Mouse (Mus musculus): ENCODE measurements at regions not wholly inside any gene's neighbourhood (a gene's known extent, or its start where the extent isn't known, plus 50 kb on each side); places are given as distances from the start of the nearest gene placed in this dataset.

DNA sequence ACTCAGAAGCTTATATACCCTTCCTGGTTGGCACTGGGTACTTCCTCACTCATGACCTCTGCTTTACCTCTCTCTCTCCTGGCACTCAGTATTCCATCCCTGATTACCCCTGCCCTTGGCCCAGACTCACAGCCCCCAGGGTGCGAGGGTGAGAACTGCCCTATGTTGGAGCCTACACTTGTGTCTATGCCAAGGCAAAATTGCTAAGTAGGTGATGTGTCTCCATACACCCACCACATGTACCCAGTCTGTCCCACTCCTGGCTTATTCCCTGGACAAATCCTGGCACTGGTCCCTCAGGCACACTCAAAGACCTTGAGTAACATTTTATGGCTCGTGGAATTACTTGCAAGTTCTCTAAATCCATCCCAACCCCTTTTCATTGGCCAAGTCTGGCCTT is 114.5 kb upstream of the Cd180 start:
- no peak for TF ChIP-seq CTCF (conservative IDR thresholded peaks at IDR 0.05)
- H3K27ac ChIP-seq: no peak overlapping the region
- no peak overlapping the region for H3K4me3 ChIP-seq
- DNase-seq (ENCODE audit: low spot score in 2 of 2): no peak

DNA sequence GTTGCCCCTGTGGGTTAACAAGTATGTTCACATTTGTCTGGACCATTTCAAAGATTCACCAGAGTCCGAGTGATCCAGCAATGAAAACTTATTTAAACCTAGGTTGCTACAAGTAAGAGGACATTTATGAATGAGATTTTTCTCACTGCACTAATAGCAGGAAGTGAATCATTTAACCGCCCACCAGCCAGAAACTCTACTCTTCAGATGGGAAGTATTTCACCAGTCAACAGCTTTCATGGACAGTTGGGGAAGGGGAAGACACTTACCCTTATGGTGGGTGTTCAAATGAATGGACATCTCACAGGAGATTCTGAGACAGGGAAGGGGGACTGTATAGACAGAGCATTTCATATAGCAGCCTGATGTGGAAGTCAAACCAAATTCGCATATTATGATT is 113.7 kb upstream of the Cd180 start:
- no peak for DNase-seq (ENCODE audit: low spot score in 2 of 2)
- Histone ChIP-seq H3K27ac (no peak overlapping the region), H3K4me3 (no peak overlapping the region)
- TF ChIP-seq CTCF (conservative IDR thresholded peaks at IDR 0.05): no peak

DNA sequence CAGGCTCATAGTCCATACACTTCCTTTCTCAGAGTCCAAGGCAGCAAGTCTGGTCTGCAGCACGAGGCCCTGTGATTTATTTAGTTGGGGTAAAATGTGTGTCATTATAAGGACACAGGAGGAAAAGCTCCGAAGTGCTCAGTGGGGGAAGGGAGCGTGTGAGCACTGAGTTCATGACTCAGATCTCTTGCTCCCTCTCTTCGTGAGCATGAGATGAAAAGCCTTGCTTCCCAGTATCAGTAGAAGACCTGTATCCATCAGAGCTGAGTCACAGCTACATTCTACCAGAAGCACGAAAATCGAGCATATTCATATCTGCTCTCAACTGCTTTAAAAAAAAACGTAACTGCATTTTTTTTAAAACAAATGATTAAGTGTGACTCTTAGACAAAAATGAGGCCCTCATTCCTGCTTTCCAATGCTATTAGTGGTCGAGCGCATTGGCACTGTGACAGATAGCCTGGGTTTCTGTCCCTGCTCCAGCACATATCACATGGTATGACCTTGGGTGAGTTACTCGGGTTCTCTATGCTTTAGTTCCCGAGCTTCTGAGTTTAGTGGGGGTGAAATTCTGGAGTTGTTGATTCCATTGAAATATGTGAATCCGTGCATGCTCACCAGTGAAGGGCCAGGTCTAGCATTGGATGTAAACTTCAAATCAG is 109.2 kb upstream of the Cd180 start:
- TF ChIP-seq CTCF (conservative IDR thresholded peaks at IDR 0.05): no peak
- no peak for DNase-seq (ENCODE audit: low spot score in 2 of 2)
- H3K4me3 ChIP-seq: no peak overlapping the region
- no peak overlapping the region for H3K27ac ChIP-seq

DNA sequence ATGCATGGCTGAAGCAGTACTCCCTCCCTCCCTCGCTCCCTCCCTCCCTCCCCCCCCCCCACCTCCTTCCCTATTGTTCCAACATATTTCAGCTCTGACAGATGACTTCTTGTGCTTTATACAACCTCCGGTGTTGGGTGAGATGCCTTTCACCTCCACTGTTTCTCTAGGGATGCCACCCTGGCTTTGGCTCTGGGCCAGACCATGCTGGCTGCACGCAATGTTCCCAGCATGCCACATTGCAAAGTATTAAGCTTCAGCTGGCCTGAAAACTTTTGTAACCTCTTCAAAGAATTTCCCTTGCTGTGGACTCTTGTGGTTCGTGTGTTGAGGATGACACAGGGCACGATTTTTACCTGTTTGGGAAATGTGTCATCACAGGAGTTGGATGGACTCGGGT is 107.1 kb upstream of the Cd180 start:
- Histone ChIP-seq H3K27ac (no peak overlapping the region), H3K4me3 (no peak overlapping the region)
- TF ChIP-seq CTCF (conservative IDR thresholded peaks at IDR 0.05): no peak
- DNase-seq (ENCODE audit: low spot score in 2 of 2): no peak

DNA sequence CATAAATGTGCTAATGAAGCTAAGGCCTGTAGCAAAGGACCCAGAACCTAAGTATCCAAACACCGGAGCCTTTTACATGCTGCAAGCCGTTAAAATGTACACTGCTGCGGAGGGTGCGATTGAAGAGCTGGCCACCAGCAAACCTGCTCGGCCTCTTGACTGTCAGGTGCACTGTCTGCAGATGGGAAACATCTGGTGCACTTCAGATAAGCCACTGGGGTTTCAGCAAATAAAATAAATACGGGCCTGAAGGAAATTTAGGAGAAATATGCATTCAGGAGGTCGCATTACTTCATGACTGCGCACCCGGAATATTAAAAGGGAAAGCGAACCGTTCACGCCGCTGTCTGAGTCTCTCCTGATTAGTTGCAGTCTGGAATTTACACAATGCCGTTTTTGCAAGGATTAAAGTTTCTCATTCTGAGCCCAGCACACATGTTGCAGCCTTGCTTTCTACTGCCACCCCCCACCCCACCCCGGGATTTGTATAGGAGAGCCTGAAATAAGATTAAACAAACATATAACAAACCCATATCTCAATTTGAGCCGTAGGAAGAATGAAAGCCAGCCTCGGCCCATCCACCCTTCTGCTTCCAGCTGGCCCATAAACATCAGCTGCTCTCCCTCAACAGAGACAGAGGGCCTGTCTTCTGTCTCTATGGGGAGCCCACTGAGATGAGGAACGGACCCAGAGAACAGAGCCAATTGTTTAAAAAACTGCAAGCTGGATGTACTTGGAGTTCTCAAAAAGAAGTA is 103.5 kb upstream of the Cd180 start:
- TF ChIP-seq CTCF (conservative IDR thresholded peaks at IDR 0.05): no peak
- no peak overlapping the region for H3K4me3 ChIP-seq
- H3K27ac ChIP-seq: peak overlapping the region; percentile 87
- peak; percentile 33 to 65 for DNase-seq (ENCODE audit: low spot score in 2 of 2)

DNA sequence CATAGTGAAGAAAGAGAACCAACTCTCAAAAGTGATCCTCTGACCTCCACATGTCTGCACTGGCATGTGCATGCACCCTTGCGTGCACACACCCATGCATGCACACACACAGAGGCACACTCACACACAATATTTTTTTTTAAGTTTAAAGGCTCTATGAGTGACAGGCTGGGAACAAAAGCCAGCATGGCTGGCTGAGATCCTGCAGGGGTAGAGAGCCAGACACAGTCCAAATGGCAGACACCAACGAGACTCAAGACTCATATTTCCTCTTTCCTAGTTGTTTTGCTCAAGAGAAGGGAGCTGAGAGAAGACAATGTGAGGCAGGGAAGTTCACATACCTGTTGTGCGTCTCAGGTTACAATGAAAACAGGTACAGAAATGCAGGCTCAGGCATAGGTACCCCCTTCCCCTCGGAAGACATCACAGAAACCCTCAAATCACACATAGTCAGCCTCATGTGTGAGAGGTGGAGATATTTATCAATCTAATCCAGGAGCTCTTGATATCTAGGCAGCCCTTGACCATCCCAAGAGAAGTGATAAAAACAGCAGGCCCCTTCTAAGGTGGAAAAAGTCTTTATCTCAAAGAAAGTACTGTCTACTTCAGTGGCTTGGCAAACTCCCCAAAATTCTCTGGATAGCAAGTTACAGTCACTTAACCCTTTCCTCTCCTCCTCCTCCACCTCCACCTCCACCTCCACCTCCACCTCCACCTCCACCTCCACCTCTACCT is 101.4 kb upstream of the Cd180 start:
- Histone ChIP-seq H3K27ac (peak overlapping the region; percentile 87), H3K4me3 (no peak overlapping the region)
- TF ChIP-seq CTCF (conservative IDR thresholded peaks at IDR 0.05): no peak
- no peak for DNase-seq (ENCODE audit: low spot score in 2 of 2)

DNA sequence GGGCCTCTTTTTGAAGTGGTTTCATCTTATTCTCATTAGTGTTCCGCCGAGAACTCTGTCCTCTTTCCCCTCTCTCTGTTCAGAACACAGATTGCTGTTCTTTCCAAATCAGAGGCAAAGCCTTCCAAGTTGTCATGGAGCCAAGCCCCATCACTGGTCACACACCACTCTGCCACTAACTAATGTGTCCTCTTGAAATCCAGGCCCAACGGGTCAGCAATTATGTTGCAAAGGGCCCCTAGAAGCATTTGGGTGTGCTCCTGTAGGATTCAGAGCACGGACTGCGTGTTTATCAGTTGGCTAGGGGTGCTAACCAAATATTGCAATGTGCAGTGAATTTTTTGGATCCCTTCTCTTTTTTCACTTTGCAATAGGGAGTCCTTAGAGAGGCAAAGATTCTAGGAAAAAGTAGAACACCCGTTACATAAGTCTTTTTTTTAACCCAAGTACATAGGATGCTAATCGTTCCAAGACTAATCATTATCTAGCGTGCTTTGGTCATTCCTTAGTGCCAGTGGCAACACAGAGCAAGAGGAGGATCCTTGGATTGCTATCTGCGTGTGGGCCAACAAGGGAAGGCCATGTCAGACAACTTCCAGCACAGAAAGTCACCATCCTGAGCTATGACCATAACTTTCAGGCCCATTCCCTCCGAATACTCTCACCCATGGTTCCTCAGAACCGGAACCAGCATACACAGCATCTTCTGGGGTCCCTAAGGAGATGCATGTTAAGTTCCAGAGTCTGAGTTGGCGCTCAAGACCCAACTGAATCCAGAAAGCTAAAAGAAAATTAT is 99.8 kb upstream of the Cd180 start:
- TF ChIP-seq CTCF (conservative IDR thresholded peaks at IDR 0.05): no peak
- no peak for DNase-seq (ENCODE audit: low spot score in 2 of 2)
- H3K4me3 ChIP-seq: no peak overlapping the region
- H3K27ac ChIP-seq: peak overlapping the region; percentile 69

DNA sequence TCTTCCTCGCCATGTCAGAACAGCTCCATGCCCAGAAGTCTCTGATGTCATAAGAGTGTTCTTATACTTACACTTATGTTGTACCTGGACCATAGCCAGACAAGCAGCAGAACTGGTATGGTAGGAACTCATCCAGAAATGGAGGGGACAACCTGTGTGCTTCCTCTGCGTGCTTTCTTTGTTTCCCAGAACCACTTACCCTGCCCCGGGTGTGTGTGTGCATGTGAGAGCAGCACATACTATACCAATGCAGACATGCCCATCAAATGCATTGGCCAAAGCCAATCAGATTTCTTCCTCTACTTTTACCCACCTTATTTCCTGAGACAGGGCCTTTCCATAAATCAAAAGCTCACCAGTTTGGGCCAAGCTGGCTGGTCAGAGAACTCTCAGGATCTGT is 99.2 kb upstream of the Cd180 start:
- TF ChIP-seq CTCF (conservative IDR thresholded peaks at IDR 0.05): no peak
- no peak for DNase-seq (ENCODE audit: low spot score in 2 of 2)
- Histone ChIP-seq H3K4me3 (no peak overlapping the region), H3K27ac (peak overlapping the region; percentile 69; the same call in 1 of the 2 replicates)

DNA sequence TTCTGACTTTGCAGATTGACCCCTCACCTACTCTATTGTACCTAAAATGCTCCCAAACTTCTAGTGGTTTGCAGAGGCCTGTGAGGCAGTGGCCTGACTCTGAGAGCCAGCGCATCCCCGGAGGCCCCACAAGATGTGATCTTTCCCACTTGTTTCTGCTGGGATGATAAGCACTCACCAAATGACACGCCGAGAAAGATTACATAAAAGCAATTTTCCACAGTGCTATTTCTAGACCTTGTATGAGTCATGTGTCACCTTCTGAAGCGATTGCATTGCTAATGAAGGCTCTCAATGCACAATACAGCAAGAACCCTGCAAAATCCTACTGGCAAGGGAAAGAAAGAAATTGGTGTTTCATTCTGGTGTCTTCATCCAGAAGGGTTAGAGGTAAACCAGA is 97.8 kb upstream of the Cd180 start:
- no peak for TF ChIP-seq CTCF (conservative IDR thresholded peaks at IDR 0.05)
- Histone ChIP-seq H3K27ac (peak overlapping the region; percentile 9; the same call in 1 of the 2 replicates), H3K4me3 (no peak overlapping the region)
- peak in 1 of 2 experiments; percentile 32 for DNase-seq (ENCODE audit: low spot score in 2 of 2)

DNA sequence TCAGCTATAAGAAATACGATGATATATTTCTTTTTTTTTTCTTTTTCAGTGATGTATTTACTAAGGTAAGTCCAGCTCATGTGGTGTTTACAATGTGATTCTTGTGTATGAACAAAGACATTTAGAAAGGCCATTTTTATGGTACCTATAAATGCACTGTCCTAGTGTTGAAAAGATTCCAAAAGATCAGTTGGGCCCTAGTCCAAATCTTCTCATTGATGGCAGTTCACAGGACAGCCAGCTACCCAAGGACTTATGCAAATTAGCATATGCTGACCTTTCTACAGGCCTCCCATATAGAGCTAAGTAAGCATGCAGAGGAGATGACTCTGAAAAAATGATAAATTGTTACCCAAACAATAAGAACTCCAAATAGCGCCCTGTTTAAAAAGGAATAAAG is 97.3 kb upstream of the Cd180 start:
- Histone ChIP-seq H3K4me3 (no peak overlapping the region), H3K27ac (peak overlapping the region; percentile 9; the same call in 1 of the 2 replicates)
- DNase-seq (ENCODE audit: low spot score in 2 of 2): peak in 1 of 2 experiments; percentile 6
- no peak for TF ChIP-seq CTCF (conservative IDR thresholded peaks at IDR 0.05)

DNA sequence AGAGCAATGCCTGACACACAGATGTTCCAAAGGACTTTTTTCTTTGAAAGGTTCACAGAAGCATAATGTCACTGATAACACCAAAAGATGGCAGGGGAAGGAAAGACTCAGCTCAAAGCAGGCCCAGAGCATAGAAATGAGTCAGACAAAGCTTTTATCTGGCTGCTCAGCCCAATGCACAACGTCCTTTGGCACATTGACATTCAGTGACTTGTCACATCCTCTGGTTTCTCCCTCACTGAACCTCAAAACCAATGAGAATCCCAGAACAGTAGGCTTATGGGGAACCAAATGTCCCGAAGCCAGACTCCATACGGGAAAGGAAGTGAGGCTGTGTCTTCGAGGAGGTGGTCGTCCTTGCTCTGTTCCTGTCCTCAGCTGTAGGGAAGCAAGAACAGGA is 95.2 kb upstream of the Cd180 start:
- no peak for TF ChIP-seq CTCF (conservative IDR thresholded peaks at IDR 0.05)
- Histone ChIP-seq H3K27ac (peak overlapping the region; percentile 39; the same call in 1 of the 2 replicates), H3K4me3 (no peak overlapping the region)
- no peak for DNase-seq (ENCODE audit: low spot score in 2 of 2)

DNA sequence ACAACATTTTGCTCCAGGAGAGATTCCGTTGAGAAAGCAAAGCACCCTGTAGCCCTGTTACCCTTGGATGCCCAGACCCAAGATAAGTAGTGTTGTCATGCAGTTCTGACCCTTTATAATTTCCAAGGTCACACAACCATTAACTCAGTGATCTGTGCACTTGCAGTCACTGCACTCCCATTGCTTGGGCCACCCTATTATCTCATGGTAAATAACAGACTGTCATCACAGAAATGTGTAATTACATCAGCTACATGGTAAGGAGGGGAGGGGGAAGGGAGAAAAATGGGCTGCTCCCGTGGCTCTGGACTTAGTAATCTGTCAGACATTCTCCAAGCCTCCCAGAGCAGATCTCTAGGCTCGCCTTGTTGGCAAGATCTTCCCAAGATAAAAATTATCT is 93.8 kb upstream of the Cd180 start:
- Histone ChIP-seq H3K4me3 (no peak overlapping the region), H3K27ac (peak overlapping the region; percentile 59)
- TF ChIP-seq CTCF (conservative IDR thresholded peaks at IDR 0.05): no peak
- no peak for DNase-seq (ENCODE audit: low spot score in 2 of 2)
